Mouse (Mus musculus) cerebellum, adult 9-11 months (tissue): ENCODE measurements around the gene Aldoc.

Experiments
- DNase-seq: peaks from one replicate; pipeline ENCODE4 v3.0.0; 2022

Aldoc gene

DNA sequence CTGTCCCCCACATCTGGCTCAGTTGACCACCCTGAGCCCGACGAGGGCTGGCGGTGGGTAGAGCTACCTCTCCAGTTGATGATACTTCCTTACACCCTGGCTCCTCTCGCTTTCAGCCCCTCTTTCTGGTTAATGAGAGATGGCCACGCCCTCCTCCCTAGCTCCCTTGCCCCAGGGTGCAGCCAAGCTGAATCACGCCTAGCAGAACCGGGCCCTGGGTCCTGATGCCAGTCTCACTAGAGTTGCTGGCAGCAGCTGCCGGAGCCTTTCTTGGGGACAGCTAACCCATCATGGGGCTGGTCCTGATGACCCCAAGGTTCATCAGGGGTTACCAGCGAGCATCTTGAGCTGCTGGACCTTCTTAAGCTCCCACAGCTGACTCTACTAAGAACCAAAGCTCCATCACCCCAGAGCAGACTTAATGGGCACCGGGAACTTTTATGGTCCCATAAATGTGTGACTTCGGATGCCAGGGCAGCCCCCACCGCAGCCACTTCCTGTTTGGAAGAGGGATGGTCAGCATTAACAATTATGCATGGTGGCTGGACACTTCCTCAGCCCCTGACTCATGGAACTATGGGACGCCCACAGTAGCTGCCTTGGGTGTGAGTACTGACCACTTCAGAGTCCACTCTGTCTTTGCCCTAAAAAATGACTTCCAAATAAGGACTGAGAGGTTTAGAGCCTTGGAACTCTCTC is 40.7 kb downstream of the Aldoc start:
- no peak for DNase-seq

DNA sequence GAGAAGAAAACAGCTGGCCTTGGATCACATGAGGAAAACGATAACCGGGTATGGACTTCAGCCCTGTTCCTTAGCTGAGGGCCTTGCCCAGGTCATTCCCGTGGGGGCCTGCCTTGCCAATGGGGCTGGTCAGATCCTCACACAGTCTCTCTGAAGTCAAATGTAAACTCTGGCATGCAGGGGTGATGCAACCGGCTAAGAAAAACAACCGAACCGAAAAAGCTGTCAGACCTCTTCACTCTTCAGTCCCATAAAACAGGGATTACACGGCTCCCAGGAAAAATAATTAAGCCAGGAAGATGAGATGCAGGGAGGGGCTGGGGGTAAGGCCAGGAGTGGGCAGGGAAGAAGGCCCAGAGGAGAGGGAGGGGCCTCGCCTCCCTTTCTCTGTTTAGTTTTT is 41.3 kb downstream of the Aldoc start:
- DNase-seq: no peak

DNA sequence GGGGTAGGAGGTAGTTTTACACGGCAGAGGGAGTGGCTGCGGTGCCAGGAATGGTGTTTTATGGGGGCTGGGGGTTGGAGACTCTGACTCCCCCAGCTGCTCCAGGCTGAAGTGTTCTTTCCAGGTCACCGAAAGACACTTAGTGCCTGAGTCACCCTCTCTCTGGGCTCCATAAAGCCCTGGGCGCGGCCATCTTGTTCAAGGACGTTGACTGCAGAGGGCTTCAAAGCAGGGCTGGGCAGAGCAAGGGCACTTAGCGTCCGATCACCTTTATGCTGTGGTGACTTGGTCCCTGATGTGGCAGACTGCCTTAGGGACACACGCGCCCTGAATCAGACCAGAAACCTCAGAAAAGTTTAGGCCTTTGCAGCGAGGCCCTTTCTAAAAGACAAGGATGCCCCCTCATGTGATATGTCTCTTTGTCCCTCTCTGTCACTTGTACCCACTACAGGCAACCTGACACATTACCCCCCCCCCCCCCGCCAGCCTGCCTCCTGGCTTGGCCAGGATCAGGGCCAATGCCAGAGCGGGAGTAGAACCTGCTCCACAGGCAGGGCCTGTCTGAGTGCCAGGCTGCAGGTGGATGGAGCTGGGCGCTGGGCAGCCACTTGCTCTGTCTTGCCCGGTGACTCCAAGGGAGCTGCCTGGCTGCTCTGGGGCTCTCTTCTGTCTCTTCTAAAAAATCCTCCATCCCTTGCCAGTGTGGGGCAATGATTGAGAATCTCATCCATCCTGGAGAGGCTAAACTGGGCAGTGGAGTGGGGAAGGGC is 44.9 kb downstream of the Aldoc start:
- no peak for DNase-seq

DNA sequence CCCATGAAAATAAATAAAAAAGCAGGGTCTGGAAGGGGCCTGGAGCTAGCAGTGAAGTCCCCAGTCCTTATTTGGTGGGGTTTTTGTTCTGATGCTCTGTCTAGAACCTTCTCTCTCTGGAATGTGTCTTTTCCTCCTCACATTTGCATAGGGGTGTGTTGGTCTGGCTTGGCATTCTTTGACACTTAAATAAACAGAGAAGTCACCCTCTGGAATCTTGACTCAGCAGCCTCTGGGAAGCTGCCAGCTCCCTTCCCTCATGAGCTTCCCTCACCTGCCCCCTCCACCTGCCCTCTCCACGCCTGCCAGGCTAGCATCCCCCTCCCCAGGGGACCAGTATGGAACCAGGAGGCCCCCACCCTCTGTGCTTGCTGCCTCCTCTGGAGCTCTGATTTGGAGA is 47.6 kb downstream of the Aldoc start:
- no peak for DNase-seq

DNA sequence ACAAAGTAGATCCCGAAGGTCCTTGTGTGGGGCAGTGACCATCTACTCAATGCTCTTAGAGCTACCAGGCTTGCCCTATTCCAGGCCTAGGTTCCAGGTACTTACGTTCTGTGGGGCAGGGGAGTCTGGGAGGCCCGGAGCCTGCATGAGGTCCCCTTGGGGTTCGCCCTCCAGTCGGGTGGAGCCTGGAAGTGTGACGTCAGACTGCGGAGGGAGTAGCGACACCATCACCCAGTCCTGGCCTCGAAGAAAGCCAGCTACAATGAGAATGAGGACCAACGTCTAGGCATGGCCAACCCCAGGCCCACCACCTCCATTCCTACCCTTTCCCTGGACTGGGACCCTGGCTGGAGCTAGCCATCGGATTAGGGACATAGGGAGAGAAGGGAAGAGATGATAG is 48.9 kb downstream of the Aldoc start:
- DNase-seq: no peak

DNA sequence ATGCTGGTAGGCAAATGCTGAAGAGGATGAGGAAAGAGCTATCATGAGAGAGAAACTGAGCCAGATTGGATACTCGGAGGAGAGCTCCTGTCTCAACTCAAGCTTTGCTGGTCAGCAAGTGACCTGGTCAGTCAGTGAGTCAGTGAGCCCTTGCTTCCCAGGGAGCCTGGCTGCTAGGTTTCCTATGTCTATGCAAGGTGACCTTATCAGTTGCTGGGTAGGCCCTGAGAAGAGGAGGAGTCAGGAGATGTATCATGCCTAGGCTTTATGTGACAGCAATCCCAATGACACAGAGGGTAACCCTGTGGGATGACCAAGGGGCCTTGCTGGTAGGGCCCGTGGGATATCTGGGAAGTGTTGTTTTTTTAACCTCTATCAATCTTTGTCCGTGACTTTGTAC is 49.4 kb downstream of the Aldoc start:
- no peak for DNase-seq

DNA sequence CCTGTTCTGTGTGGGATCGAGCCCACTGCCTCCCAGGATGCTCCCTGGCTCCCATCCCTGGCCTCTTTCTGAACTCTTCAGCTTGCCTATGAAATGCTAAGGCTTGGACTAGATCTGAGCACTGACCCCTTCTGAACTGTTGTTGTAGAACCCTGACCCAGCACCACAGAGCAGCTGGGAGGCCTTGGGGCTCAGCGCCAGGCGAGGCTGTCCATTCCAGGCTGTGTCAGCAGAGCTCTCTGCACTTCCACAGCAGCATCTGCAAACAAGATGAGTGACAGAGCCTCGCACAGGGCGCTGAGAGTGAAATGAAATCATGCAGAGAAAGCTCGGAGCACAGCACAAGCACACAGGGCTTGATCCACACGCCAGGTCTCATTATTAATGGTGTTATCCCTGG is 49.8 kb downstream of the Aldoc start:
- no peak for DNase-seq

DNA sequence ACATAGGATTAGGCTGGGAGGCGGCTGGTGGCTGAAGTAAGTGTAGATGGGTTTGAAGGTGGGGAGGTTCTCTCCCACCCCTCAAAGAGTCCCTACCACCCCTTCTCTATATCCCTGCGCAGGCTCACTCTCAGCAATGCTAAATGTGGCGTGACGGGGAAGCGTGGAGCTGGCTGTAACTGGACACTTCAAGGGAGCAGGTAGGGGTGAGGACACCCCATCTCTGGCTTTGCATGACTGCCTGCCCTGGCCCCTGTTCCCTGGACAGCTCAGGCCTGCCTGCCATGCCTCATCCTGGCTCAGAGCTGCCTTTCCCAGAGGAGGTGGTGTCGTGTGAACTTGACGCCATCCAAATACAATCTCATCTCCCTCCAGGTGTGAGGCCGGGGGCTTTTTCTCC is 51.4 kb downstream of the Aldoc start:
- no peak for DNase-seq
